Mouse (Mus musculus): ENCODE results near the gene Plppr3. TPM values are rescaled to one million over a fixed set of nuclear protein-coding genes. Genes with fewer than 3 reads are reported as not detected.

Plppr3 gene
- polyA plus RNA-seq, 1 experiment from 2014 or later = 157 TPM

GRCm38 (mm10) chr10:79914948-79915596 is 40.6 kb upstream of the Plppr3 start:
- Histone ChIP-seq H3K9me3 (no peaks in the 10 kb centered on the region), H3K9ac (replicated peaks) (0 out of 2 replicates have a peak overlapping the region, but pooled peaks have one; percentile 27), H3K4me1 (replicated peaks) (peaks cover 43% of the 10 kb centered on the region), H3K36me3 (peaks cover 30% of the 10 kb centered on the region), H3K4me2 (peak overlapping the region; percentile 95), H3K4me3 (replicated peaks) (peak overlapping the region; percentile 82; the same call in 1 of the 2 replicates), H3K27ac (no peak overlapping the region), H3K27me3 (peaks cover 29% of the 10 kb centered on the region)
- ATAC-seq (ENCODE audit: insufficient number of reproducible peaks, insufficient read depth, low FRiP score, low TSS enrichment, low read depth) = no peak
- WGBS = 75% methylated on average over 7 of the region's 7 CpGs

DNA sequence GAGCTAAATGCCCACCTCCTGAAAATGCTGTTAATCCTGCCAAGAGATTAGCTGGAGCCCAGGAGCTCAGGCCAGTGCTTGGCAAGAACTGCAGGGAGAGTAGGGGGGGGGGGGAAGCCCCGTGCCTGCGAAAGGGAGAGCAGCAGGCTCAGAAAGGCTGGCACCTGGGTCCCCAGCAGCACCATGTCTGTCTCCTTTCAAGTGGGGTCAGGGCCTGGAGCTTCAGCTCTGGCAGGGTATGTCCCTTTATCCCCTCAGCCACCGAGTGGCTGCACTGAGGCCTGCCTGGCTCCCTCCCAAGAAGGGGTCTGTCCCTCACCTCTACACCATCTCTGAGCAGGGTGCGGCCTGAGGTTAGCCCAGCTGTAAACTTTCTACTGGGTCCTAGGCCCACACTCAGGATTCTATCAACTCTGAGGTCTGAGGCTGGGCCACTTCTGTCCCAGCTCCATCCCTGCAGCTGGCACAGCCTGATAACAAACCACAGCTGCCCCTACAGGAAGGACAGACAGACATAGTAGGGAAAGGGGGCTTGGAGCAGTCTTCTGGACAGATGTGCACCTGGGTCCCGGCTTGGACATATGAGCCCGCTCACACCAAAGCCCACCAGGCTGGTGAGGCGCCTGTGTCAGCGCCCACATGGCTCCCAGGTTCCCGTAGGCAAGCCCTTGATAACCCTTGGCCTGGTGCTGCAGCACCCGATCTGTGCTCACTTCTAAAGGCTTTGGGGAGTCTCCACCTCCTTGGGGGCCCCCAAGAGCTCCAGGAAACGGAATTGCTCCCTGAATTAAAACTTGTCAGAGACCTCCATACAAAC is 39.9 kb upstream of the Plppr3 start:
- H3K27me3 ChIP-seq = peaks cover 22% of the 10 kb centered on the region
- H3K4me2 ChIP-seq = peak overlapping the region; percentile 95; the same call in 1 of the 2 replicates
- H3K4me3 ChIP-seq (replicated peaks) = no peak overlapping the region
- peaks cover 39% of the 10 kb centered on the region for H3K4me1 ChIP-seq (replicated peaks)
- no peak for ATAC-seq (ENCODE audit: insufficient number of reproducible peaks, insufficient read depth, low FRiP score, low TSS enrichment, low read depth)
- no peak overlapping the region for H3K9ac ChIP-seq (replicated peaks)
- WGBS = 73% methylated on average over 11 of the region's 11 CpGs
- 0 out of 2 replicates have a peak overlapping the region, but pooled peaks have one; percentile 1 for H3K27ac ChIP-seq
- H3K36me3 ChIP-seq = peaks cover 30% of the 10 kb centered on the region
- no peaks in the 10 kb centered on the region for H3K9me3 ChIP-seq

DNA sequence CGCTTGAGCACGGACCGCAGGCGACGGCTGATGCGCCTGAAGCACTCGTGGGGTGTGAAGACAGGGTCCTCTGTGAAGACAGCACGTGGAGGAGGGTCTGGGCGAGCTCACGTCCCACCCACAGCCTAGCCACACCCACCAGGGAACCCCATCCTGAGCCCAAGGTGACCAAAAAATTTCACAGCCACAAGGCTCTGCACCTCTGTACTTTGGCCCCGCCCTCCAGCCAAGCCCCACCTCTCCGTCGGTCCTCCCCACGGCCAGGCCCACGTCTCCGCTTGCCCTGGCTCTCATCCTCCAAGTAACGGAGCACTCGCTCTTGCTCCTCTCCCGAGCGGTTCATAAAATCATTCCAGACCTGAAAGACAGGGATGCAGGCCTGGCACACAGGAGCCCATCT is 38.0 kb upstream of the Plppr3 start:
- ATAC-seq (ENCODE audit: insufficient number of reproducible peaks, insufficient read depth, low FRiP score, low TSS enrichment, low read depth) = no peak
- Histone ChIP-seq H3K27me3 (peaks cover 2% of the 10 kb centered on the region), H3K9ac (replicated peaks) (no peak overlapping the region), H3K27ac (no peak overlapping the region), H3K4me1 (replicated peaks) (peaks cover 31% of the 10 kb centered on the region), H3K36me3 (peaks cover 30% of the 10 kb centered on the region), H3K4me2 (no peak overlapping the region), H3K9me3 (no peaks in the 10 kb centered on the region), H3K4me3 (replicated peaks) (no peak overlapping the region)
- WGBS = 62% methylated on average over 20 of the region's 20 CpGs

DNA sequence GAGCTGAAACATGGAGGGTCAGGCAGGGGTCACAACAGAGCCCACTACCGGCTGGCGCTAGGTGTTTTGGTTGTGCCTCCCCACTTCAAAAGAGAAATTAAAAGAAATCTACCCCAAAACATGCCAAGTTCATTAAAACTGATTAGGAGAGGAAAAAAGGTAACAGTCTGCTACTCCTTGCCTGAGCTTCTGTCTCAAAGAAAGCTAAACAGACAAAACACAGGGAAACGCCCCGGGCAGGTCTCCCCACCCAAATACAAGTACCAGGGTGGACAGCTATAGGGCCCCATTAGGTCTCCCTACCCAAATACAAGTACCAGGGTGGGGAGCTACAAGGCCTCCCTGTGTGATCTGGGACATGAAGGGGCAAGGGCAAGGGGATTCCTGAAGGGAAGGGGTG is 36.1 kb upstream of the Plppr3 start, which contains the start of gene Gm26602:
Gm26602 (plus strand) TSS at position 301 of the 400 bp plus-strand sequence.
- peaks cover 25% of the 10 kb centered on the region for H3K4me1 ChIP-seq (replicated peaks)
- 0 out of 2 replicates have a peak, but pooled peaks cover 3% of the 10 kb centered on the region for H3K27me3 ChIP-seq
- ATAC-seq (ENCODE audit: insufficient number of reproducible peaks, insufficient read depth, low FRiP score, low TSS enrichment, low read depth) = no peak
- peak within 1 kb of the TSS; percentile 67; the same call in 1 of the 2 replicates for H3K27ac ChIP-seq
- WGBS = 90% methylated on average over 4 of the region's 4 CpGs
- no peaks in the 10 kb centered on the region for H3K9me3 ChIP-seq
- H3K36me3 ChIP-seq = peaks cover 47% of the 10 kb centered on the region
- 0 out of 2 replicates have a peak within 1 kb of the TSS, but pooled peaks have one; percentile 23 for H3K9ac ChIP-seq (replicated peaks)
- no peak within 1 kb of the TSS for H3K4me3 ChIP-seq (replicated peaks)
- no peak within 1 kb of the TSS for H3K4me2 ChIP-seq

DNA sequence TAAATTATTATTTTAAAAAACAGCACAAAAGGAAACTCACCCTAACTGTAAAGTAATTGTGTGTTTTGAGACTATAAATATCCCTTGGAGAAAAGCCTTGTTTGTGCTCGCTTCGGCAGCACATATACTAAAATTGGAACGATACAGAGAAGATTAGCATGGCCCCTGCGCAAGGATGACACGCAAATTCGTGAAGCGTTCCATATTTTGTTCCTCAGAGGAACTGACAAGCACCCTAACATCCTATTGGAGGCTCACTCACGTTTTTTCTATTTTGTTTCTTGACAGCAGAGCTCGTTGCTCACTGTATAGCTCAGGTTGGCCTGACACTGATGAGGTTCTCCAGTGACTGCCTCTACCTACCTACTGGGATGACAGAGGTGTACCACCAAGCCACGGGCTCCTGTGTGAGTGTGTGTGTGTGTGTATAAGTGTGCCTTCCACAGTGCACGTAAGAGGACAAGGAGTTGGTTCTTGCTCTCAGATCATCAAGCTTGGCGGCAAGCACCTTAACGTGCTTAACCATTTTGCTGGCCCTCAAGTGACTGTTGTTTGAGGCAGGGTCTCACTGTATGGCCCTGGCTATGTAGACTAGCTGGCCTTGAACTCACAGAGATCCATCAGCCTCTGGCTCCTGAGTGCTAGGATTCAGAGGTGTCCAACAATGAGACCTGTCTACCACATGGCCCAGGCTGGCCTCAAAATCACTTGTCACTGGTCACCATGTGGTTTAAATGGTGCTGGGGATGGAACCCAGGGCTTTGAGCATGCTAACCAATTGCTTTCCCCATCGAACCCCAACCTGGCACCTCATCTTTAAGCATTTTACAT is 34.9 kb upstream of the Plppr3 start:
- H3K4me1 ChIP-seq (replicated peaks) = peaks cover 14% of the 10 kb centered on the region; the same call in 1 of the 2 replicates
- H3K4me3 ChIP-seq (replicated peaks) = peak overlapping the region; percentile 16; the same call in 1 of the 2 replicates
- H3K9me3 ChIP-seq = no peaks in the 10 kb centered on the region
- H3K36me3 ChIP-seq = peaks cover 59% of the 10 kb centered on the region
- H3K4me2 ChIP-seq = peak overlapping the region; percentile 45
- H3K27ac ChIP-seq = peak overlapping the region; percentile 67
- H3K27me3 ChIP-seq = 0 out of 2 replicates have a peak, but pooled peaks cover 3% of the 10 kb centered on the region
- 25% methylated on average over 14 of the region's 14 CpGs for WGBS
- no peak overlapping the region for H3K9ac ChIP-seq (replicated peaks)
- no peak for ATAC-seq (ENCODE audit: insufficient number of reproducible peaks, insufficient read depth, low FRiP score, low TSS enrichment, low read depth)

DNA sequence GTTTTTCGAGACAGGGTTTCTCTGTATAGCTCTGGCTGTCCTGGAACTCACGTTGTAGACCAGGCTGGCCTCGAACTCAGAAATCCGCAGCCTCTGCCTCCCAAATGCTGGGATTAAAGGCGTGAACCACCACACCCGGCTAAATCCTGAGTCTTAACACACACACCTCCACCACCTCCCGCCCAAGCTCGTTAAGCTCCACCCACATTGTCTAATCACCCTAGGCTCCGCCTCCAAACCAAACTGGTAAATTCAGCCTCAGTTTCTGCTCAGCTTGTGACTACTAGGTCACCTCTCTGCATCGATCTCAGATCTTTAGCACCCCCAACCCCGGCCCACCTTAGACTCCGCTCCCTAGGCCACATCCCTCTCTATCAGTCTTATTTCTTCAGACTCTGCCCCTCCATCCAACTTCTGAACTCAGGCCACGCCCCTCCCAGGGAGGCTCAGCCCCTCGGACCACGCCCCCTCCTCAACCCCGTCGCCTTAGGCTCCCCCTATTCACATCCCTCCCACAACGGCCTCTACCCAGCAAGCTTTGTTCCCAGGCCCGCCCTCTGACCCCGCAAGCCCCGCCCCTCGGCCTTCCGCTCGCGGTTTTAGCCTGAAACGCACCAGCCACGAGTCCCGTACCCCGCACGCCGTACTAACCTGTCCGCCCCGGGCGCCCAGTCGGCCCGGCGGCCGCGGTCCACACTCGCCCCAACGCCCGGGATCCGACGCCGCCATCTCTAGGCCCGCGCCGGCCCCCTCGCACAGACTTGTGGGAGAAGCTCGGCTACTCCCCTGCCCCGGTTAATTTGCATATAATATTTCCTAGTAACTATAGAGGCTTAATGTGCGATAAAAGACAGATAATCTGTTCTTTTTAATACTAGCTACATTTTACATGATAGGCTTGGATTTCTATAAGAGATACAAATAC is 34.0 kb upstream of the Plppr3 start, which contains the start of gene Med16:
Med16 (minus strand) TSS at position 757 of the 925 bp plus-strand sequence.
- peak within 1 kb of the TSS; percentile 98 for H3K27ac ChIP-seq
- H3K4me3 ChIP-seq (replicated peaks) = peak within 1 kb of the TSS; percentile 64
- no peaks in the 10 kb centered on the region for H3K9me3 ChIP-seq
- H3K9ac ChIP-seq (replicated peaks) = peak within 1 kb of the TSS; percentile 87
- peaks cover 14% of the 10 kb centered on the region; the same call in 1 of the 2 replicates for H3K4me1 ChIP-seq (replicated peaks)
- peak within 1 kb of the TSS; percentile 50 for H3K4me2 ChIP-seq
- ATAC-seq (ENCODE audit: insufficient number of reproducible peaks, insufficient read depth, low FRiP score, low TSS enrichment, low read depth) = peak; percentile 91
- 2% methylated on average over 52 of the region's 52 CpGs for WGBS
- peaks cover 67% of the 10 kb centered on the region for H3K36me3 ChIP-seq
- 0 out of 2 replicates have a peak, but pooled peaks cover 3% of the 10 kb centered on the region for H3K27me3 ChIP-seq

GRCm38 (mm10) chr10:79907415-79907814 is 33.0 kb upstream of the Plppr3 start:
- H3K9ac ChIP-seq (replicated peaks) = no peak overlapping the region
- H3K27ac ChIP-seq = no peak overlapping the region
- 0 out of 2 replicates have a peak, but pooled peaks cover 3% of the 10 kb centered on the region for H3K27me3 ChIP-seq
- no peaks in the 10 kb centered on the region for H3K9me3 ChIP-seq
- peaks cover 14% of the 10 kb centered on the region; the same call in 1 of the 2 replicates for H3K4me1 ChIP-seq (replicated peaks)
- peak overlapping the region; percentile 12; the same call in 1 of the 2 replicates for H3K4me3 ChIP-seq (replicated peaks)
- H3K36me3 ChIP-seq = peaks cover 70% of the 10 kb centered on the region
- H3K4me2 ChIP-seq = peak overlapping the region; percentile 50
- ATAC-seq (ENCODE audit: insufficient number of reproducible peaks, insufficient read depth, low FRiP score, low TSS enrichment, low read depth) = no peak
- WGBS = 94% methylated on average over 10 of the region's 10 CpGs

GRCm38 (mm10) chr10:79906712-79907111 is 32.3 kb upstream of the Plppr3 start:
- 0 out of 2 replicates have a peak, but pooled peaks cover 3% of the 10 kb centered on the region for H3K27me3 ChIP-seq
- H3K4me3 ChIP-seq (replicated peaks) = no peak overlapping the region
- no peak overlapping the region for H3K4me2 ChIP-seq
- no peak overlapping the region for H3K9ac ChIP-seq (replicated peaks)
- no peak overlapping the region for H3K27ac ChIP-seq
- 94% methylated on average over 9 of the region's 9 CpGs for WGBS
- H3K36me3 ChIP-seq = peaks cover 70% of the 10 kb centered on the region
- H3K9me3 ChIP-seq = no peaks in the 10 kb centered on the region
- H3K4me1 ChIP-seq (replicated peaks) = peaks cover 14% of the 10 kb centered on the region; the same call in 1 of the 2 replicates
- no peak for ATAC-seq (ENCODE audit: insufficient number of reproducible peaks, insufficient read depth, low FRiP score, low TSS enrichment, low read depth)

DNA sequence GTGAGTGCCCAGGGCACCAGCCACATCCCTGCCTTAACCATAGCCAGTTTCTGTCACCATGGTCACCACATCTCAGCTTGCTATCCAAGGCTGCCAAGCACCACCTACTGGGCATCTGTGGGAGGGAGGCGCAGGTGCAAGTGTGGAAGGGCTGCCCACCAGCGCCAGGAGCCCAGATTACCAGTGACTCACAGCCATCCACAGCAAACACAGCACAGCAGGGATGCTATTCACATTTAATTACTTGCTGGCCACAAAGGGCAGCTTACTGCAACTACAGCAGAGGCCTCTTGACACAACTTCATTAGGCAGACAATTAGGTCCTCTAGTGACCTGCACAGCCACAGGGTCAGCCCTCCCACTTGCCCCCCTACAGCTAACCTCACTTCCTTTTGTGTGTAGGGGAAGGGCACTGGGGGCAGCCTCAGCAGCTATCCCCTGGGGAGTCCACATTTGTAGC is 26.5 kb upstream of the Plppr3 start:
- Histone ChIP-seq H3K36me3 (peaks cover 96% of the 10 kb centered on the region), H3K27me3 (no peaks in the 10 kb centered on the region), H3K9me3 (no peaks in the 10 kb centered on the region), H3K4me1 (replicated peaks) (peaks cover 6% of the 10 kb centered on the region; the same call in 1 of the 2 replicates), H3K9ac (replicated peaks) (0 out of 2 replicates have a peak overlapping the region, but pooled peaks have one; percentile 4), H3K27ac (no peak overlapping the region), H3K4me3 (replicated peaks) (no peak overlapping the region), H3K4me2 (no peak overlapping the region)
- 36% methylated on average over 2 of the region's 2 CpGs for whole genome bisulfite sequencing
- ATAC-seq (ENCODE audit: insufficient number of reproducible peaks, insufficient read depth, low FRiP score, low TSS enrichment, low read depth) = no peak

Data from limb, embryonic 12.5 days (tissue).